Mouse (Mus musculus) gastrocnemius, postnatal 36 days (tissue): ENCODE results near the gene Hmgcl. TPM values are rescaled to one million over a fixed set of nuclear protein-coding genes. Genes with fewer than 3 reads are reported as not detected.

Experiments
- DNase-seq, 2 experiments: peaks; one replicate each; pipeline ENCODE4 v3.0.0; 2022
- intact Hi-C: fragments of 180-260 bp; cut with DNase I; formaldehyde crosslinking; loops from one replicate; pipeline ENCODE4 v1.15.1; 2025
- long read RNA-seq, 2 experiments: library from polyadenylated mRNA; stranded (forward); transcript quantifications; one replicate each; pipeline ENCODE4 v2.0.0; 2021
- total RNA-seq, 2 experiments: library from RNA; stranded (reverse); gene quantifications; 2 replicates each; pipeline ENCODE4 v1.2.3; 2021

Gene Hmgcl
- 10 to 100 TPM; 38.7 to 39.0 TPM for total RNA-seq
- long read RNA-seq, experiment 1, transcript Hmgcl-201 (9 exons, 1,418 nt) = major isoform, 152 of 172 reads
- long read RNA-seq, experiment 1, partial matches to known transcripts = 4 of 172 reads
- long read RNA-seq, experiment 1, other reads (novel, unspliced or antisense) = 15 of 172 reads
- long read RNA-seq, experiment 2, transcript Hmgcl-201 (9 exons, 1,418 nt) = major isoform, 192 of 211 reads
- long read RNA-seq, experiment 2, partial matches to known transcripts = 2 of 211 reads
- long read RNA-seq, experiment 2, other reads (novel, unspliced or antisense) = 17 of 211 reads

GRCm38 (mm10) chr4:135946278-135946658 is at the start of gene Hmgcl:
Gene Hmgcl (plus strand): TSS chr4:135946448.
- intact Hi-C loops = no loop called here
- DNase-seq = peak; percentile 94 to 95

GRCm38 (mm10) chr4:135898380-135899049 is 47.7 kb upstream of the Hmgcl start:
- no peak for DNase-seq
- intact Hi-C loops = no loop called here

DNA sequence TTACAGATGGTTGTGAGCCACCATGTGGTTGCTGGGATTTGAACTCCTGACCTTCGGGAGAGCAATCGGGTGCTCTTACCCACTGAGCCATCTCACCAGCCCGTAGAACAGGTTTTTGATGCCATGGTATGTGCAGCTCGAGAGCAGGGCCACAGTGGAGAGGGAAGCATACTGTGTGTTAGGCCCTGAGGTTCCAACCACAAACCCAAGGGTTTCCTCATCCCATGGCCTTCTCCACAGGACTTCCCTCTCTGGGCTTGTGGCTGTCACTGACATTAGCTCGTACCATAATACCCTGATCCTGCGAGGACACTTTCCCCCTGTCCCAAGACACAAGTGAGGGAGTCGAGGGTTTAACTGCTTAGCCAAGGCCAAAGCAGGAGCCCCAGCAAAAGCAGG is 47.2 kb upstream of the Hmgcl start:
- intact Hi-C loops = no loop called here
- DNase-seq = no peak

DNA sequence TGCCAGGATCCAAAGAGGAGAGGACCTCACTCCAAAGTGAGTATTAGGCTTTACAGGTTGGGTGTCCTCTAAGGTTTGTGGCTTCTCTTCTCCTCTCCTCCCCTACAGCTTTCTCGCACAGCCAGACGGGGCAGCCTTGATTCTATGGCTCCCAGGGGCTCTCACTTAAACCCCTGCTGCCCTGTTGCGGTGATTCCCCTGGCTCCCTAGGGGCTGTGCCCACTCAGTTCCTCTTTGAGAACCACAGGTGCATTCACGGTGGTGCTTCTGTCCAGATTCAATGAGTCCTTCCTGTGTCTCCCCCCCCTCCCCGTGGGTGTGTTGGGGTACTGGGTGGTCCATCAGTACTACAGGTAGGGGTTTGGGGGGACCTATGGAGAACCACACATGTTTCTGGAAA is 46.2 kb upstream of the Hmgcl start:
- intact Hi-C loops = no loop called here
- DNase-seq = no peak

DNA sequence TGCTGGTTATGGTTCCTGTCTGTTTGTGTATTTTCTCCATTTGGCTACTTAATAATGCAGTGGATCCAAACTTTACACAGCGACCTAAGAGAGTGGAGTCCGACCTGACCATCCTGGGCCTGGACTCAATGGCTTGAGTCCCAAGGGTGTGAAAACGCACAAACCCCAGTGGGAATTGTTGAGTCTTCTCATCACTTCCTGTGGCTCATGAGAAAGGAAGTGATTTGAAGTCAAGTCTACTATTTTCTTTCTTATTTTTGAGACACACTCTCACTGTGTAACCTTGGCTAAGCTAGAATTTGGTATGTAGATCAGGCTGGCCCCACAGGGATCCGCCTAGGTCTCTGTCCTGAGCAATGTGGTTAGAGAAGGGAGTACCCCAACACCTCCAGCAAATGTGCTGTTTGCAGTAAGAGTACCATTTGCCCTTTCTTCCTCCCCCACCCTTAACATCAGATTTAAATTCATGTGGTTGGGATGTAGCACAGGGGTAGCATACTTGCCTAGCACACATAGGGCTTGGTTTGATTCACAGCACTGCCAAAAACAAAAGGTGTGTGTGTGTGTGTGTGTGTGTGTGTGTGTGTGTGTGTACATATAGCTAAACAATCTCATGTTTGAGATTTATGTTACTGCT is 43.5 kb upstream of the Hmgcl start:
- DNase-seq = no peak
- intact Hi-C loops = no loop called here

- intact Hi-C loops = no loop called here
- no peak for DNase-seq
Measured at GRCm38 (mm10) chr4:135904810-135905209, 41.4 kb upstream of the Hmgcl start.

GRCm38 (mm10) chr4:135906633-135907032 is 39.6 kb upstream of the Hmgcl start:
- intact Hi-C loops = no loop called here
- DNase-seq = no peak

- intact Hi-C loops = no loop called here
- no peak for DNase-seq
Measured at GRCm38 (mm10) chr4:135909326-135910066, 36.8 kb upstream of the Hmgcl start.

- DNase-seq = no peak
- intact Hi-C loops = no loop called here
Measured at GRCm38 (mm10) chr4:135911531-135911930, 34.7 kb upstream of the Hmgcl start.

DNA sequence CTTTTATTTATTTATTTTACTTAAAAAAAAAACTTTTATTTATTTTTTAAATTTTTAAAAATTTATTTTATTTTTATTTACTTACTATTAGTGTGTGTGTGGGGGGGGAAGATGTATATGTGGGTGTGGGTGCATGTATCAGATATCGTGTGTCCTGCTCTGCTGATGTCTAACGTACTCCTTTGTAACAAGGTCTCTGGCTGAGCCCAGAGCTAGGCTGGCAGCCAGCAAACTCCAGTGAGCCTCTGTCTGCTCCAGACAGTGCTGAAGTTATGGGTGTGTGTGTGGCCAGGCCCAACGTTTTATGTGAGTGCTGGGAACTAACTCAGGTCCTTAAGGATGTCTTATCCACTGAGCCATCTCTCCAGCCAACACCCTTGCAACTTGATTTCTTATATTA is 34.1 kb upstream of the Hmgcl start:
- intact Hi-C loops = no loop called here
- no peak for DNase-seq

GRCm38 (mm10) chr4:135912835-135913234 is 33.4 kb upstream of the Hmgcl start:
- no peak for DNase-seq
- intact Hi-C loops = no loop called here

DNA sequence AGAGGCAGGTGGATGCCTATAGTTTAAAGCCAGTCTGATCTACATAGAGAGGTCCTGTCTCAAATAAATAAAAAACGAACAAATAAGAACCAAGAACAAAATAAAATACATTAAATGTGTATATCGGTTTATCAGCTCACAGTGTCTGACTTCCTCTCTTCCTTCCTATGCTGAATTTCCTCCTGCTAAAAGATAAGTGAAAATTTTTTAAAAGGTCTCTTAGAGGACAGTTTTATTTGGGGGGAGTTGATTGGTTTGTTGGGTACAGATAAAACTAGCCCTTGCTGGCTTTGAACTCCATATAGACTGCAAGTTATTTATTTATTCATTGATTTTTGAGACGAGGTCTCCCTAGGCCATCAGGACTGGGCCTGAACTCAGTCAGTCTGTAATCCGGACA is 32.8 kb upstream of the Hmgcl start:
- DNase-seq = no peak

GRCm38 (mm10) chr4:135918635-135919279 is 27.5 kb upstream of the Hmgcl start:
- intact Hi-C loops = no loop called here
- DNase-seq = no peak

More for the DNA sequence above, 32.8 kb upstream of the Hmgcl start:
- intact Hi-C loops = no loop called here

- intact Hi-C loops = no loop called here
- DNase-seq = no peak
Measured at GRCm38 (mm10) chr4:135919280-135919639, 27.0 kb upstream of the Hmgcl start.

- peak; percentile 93 to 95 for DNase-seq
- intact Hi-C loops = no loop called here
Measured at GRCm38 (mm10) chr4:135920304-135921241, 25.7 kb upstream of the Hmgcl start, which contains the start of gene Fuca1. Gene Fuca1 (plus strand): TSS chr4:135920735.

DNA sequence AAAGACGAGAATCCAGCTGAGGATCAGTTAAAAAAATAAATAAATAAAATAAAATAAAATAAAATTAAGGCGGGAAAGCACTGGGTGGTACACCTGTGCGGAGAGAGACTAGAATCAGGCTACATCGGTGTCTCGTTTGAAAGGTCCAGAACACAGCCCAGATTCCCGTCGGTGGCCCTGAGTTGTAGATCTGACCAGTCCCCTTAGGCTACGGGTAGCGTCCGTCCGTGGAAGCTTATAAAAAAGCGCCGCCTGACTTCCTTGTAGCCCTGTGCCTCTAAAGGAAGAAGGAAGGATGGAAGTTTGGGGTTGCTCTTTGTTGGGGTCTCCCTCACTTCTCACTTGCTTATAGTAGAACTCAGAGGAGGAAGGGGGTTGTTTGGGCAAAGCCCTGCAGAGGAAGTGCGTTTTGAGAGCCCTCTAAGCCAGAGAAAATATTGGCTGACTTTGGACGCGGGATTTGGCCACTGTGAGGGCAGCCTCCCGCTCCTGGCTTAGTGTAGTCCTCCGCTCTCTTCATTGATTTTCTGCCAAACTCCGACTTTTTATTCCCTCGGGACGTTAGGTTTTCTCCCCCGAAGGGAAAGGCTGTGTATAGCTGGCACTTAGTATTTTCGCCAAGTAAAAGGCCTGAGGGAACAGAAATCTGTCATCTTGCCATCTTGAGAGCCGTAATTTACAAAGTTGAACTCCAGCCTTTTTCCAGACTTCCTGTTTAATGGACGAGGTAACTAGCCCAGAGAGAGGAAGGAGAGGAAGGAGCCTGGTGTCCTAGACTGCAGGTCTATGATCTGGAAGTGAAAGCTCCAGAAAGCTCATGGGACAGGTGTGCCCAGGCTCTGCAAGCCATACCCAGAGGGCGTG is 24.8 kb upstream of the Hmgcl start:
- intact Hi-C loops = no loop called here
- no peak for DNase-seq

DNA sequence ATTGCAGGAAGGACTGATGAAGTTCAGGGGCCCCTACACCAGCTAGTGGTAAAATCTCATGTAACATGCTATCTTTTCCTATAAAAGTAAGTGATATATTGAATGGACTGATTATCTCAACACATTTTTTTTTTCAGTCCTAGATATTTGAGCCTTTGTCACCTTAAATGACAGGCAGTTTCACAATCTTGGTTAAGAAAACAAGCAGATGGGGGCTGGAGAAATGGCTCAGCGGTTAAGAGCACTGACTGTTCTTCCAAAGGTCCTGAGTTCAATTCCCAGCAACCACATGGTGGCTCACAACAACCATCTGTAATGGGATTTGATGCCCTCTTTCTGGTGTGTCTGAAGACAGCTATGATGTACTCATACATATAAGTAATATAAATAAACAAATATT is 24.1 kb upstream of the Hmgcl start:
- no peak for DNase-seq
- intact Hi-C loops = no loop called here

- intact Hi-C loops = no loop called here
- no peak for DNase-seq
Measured at GRCm38 (mm10) chr4:135924418-135924817, 21.8 kb upstream of the Hmgcl start.

- no peak for DNase-seq
- intact Hi-C loops = no loop called here
Measured at GRCm38 (mm10) chr4:135925341-135925740, 20.9 kb upstream of the Hmgcl start.
